Mouse (Mus musculus) embryonic facial prominence, embryonic 15.5 days (tissue): Measurements from ENCODE around the gene Bud13. TPM values are rescaled to one million over a fixed set of nuclear protein-coding genes. Genes with fewer than 3 reads are reported as not detected.
A peak's percentile ranks its signal among the peaks of the same experiment; 100 is the strongest.
"Not testable (repeated sequence)": the region's sequence is repeated elsewhere in the genome, so short reads cannot be mapped to it uniquely, and the experiment has no call there.

Experiments
- ATAC-seq: fragments of 200-750 bp; cut with Nextera tagmentation; 2 replicates; pipeline ENCODE4 v1.8.0; 2017; ENCODE audit warnings: low read depth, moderate TSS enrichment; ENCODE audit not compliant: insufficient number of reproducible peaks, low FRiP score, low TSS enrichment
- H3K27ac ChIP-seq: fragments of 300-500 bp; sonication (generic); replicated peaks from 2 replicates; pipeline ENCODE4 v1.5.1; 2015; ENCODE audit warnings: mild to moderate bottlenecking, inconsistent platforms
- H3K27me3 ChIP-seq: fragments of 300-500 bp; sonication (generic); 2 replicates; pipeline ENCODE4 v1.6.1; 2015; ENCODE audit warnings: inconsistent platforms
- H3K36me3 ChIP-seq: fragments of 300-500 bp; sonication (generic); 2 replicates; pipeline ENCODE4 v1.6.1; 2015; ENCODE audit warnings: mild to moderate bottlenecking, inconsistent platforms
- H3K4me1 ChIP-seq: fragments of 300-500 bp; sonication (generic); 2 replicates; pipeline ENCODE4 v1.6.1; 2015; ENCODE audit warnings: inconsistent platforms
- H3K4me2 ChIP-seq: fragments of 300-500 bp; sonication (generic); replicated peaks from 2 replicates; pipeline ENCODE4 v1.6.1; 2015; ENCODE audit warnings: mild to moderate bottlenecking, inconsistent platforms
- H3K4me3 ChIP-seq: fragments of 300-500 bp; sonication (generic); replicated peaks from 2 replicates; pipeline ENCODE4 v1.5.1; 2015; ENCODE audit warnings: mild to moderate bottlenecking, inconsistent platforms
- H3K9ac ChIP-seq: fragments of 300-500 bp; sonication (generic); 2 replicates; pipeline ENCODE4 v1.6.1; 2015; ENCODE audit warnings: inconsistent platforms
- H3K9me3 ChIP-seq: fragments of 300-500 bp; sonication (generic); replicated peaks from 2 replicates; pipeline ENCODE4 v1.6.1; 2016; ENCODE audit warnings: inconsistent platforms
- WGBS: fragments of 180-500 bp; shearing (Covaris S2); methylation state at CpG from one replicate; pipeline ENCODE4 v1.1.7; 2015; 5-methylcytosine and 5-hydroxymethylcytosine counted together
- polyA plus RNA-seq: library from polyadenylated mRNA; unstranded; fragments of >200 nt; fragmentation: Nextera tagmentation; extraction: Ambion mirVana; gene quantifications from 2 replicates; pipeline ENCODE4 v1.2.1, GENCODE M21; 2015

Bud13 gene
- polyA plus RNA-seq, 1 experiment from 2014 or later, result 23.0 TPM

DNA sequence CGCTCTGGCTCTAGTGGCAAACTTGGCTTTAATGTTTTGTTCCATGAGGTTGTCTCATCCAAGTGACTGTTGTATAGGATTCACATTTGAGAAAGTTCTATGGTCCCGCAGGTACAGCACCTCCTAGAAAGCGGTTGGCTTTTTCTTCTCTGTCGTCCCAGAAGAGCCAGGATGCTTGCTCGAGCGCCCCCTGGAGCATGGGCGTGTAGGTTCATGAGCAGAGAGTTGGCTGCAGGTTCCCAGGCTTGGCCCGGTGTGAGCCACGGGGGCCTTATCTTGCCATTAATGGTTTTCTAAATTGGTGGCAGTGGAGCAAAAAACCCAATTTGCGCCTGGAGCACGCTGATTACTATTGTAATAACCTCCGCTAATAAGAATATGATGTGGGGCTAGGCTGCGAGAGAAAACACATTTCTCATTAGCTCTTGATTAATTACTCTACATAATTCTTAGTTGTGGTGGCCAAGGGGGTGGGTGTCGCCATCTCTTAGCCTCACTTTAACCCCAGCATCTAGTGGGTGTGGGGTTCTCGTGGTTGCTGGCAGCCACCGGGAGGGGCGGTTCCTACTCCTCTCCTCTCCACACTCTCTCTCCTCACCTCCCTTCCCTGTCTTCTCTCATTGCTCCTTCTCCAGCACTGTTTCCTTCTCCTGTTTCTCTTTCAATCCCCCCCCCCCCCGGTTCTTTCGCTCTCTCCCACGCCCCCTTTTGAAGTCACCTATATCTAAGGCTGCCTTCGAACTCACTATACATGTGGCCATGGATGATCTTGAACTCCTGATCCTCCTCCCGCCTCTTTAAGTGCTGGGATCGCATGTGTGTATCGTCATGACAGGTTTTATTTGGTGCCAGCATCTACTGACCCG, 45.1 kb downstream of the Bud13 start:
- H3K4me1 ChIP-seq, result peaks cover 12% of the 10 kb centered on the region
- H3K4me2 ChIP-seq, result peak overlapping the region; percentile 45
- H3K9ac ChIP-seq, result no peak overlapping the region
- no peaks in the 10 kb centered on the region for H3K36me3 ChIP-seq
- H3K4me3 ChIP-seq, result no peak overlapping the region
- peaks cover 7% of the 10 kb centered on the region for H3K27me3 ChIP-seq
- WGBS, result 70% methylated on average over 25 of the region's 25 CpGs
- no peaks in the 10 kb centered on the region for H3K9me3 ChIP-seq
- H3K27ac ChIP-seq, result no peak overlapping the region
- no peak for ATAC-seq

DNA sequence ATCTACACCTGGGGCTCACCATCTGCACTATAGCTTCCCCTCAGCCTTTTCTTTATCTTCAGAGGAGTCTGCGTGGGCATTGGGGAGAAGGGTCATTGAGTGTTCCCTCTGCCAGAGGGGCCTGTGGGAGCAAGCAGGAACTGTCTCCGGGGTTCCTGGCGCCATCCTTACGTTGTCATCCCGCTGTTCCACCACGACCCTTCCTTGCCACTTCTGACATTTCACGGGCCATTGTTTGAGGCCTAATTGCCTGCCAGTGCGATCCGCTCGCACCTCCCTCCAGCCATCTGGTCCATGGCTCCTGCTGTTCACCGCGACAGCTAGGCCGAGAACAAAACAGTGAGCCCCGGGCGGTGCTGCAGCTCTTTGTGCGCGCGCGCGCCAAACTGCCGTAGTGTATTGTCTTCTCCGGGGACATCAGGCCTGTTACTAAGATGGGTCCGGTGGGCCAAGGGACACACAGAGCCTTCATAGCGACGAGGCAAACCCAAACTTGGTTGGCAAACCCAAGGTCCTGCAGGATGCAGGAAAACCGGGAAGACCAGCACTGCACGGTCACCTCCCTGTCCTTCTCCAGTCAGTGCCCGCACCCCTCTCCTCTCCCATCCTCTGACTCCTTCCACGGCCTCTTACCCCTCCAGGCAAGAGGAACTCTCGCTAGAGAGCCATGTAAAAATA, 45.9 kb downstream of the Bud13 start:
- H3K27me3 ChIP-seq, result peaks cover 7% of the 10 kb centered on the region
- WGBS, result 5% methylated on average over 30 of the region's 30 CpGs
- no peak for ATAC-seq

DNA sequence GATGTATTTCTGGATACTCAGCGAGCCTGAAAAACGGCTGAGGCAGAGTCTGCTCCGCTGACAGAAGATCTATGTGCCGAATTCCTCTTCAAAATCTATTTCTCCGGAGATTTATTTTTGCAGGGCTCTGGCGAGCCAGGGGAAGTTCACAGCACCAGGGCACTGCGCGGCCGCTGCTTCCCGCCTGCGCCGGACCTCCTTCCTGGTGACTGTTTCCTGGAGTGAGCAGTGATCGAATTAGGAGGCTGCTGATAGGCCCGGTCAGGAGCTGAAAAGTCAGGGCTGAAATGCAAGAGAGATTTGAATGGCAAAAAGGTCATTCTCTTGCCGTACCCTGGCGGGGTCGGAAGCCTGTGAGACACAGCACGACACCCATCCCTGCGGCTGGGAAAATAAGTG, 46.4 kb downstream of the Bud13 start:
- 9% methylated on average over 19 of the region's 19 CpGs for WGBS
- peaks cover 9% of the 10 kb centered on the region for H3K27me3 ChIP-seq
- no peak for ATAC-seq
- no peaks in the 10 kb centered on the region for H3K36me3 ChIP-seq
- H3K4me1 ChIP-seq, result peaks cover 12% of the 10 kb centered on the region
- H3K9me3 ChIP-seq, result no peaks in the 10 kb centered on the region
- H3K4me3 ChIP-seq, result peak overlapping the region; percentile 28
- H3K4me2 ChIP-seq, result peak overlapping the region; percentile 45
- H3K9ac ChIP-seq, result 0 out of 2 replicates have a peak overlapping the region, but pooled peaks have one; percentile 18
- 0 out of 2 replicates have a peak overlapping the region, but pooled peaks have one; percentile 13 for H3K27ac ChIP-seq

More for the DNA sequence above, 45.9 kb downstream of the Bud13 start:
- peaks cover 12% of the 10 kb centered on the region for H3K4me1 ChIP-seq
- H3K36me3 ChIP-seq, result no peaks in the 10 kb centered on the region
- peak overlapping the region; percentile 45 for H3K4me2 ChIP-seq
- H3K4me3 ChIP-seq, result peak overlapping the region; percentile 28
- H3K27ac ChIP-seq, result peak overlapping the region; percentile 13; the same call in 1 of the 2 replicates
- H3K9ac ChIP-seq, result peak overlapping the region; percentile 4; the same call in 1 of the 2 replicates
- no peaks in the 10 kb centered on the region for H3K9me3 ChIP-seq

DNA sequence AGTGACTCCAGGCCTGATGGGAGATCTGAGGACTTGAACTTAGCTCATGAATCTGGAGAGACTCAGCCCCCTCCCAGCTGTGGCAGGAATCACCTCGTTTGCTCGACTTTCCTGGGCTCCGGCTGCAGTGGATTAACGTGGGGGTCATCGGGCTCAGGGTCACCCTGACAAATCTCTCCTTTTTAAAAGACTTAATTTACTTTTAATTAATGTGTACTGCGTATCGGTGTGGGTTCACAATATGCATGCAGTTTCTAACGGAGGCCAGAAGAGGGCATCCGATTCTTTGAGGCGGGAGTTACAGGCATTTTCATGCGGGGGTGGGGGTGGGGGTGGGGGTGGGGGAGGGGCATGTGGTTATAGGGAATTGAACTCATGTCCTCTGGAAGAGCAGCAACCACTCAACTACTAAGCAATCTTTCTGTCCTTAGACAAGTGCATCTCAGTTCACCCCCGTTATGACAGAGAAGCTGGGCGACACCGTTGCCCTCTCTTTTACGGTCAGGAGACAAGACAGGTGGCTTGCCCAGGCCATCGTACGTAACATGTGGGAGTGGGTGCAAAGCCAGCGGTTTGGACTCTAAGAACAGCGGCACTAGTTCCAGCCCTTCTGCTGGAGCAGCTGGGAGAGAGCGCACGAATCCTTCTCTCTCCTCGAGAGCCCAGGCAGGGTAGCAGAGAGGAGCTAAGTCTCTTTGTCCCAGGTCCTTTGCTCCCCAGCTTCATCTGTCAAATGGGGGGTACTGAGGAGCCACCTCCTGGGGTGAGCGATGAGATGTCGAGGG, 47.2 kb downstream of the Bud13 start:
- Histone ChIP-seq H3K27ac (no peak overlapping the region), H3K9me3 (no peaks in the 10 kb centered on the region), H3K4me1 (peaks cover 12% of the 10 kb centered on the region), H3K4me2 (no peak overlapping the region), H3K27me3 (peaks cover 17% of the 10 kb centered on the region), H3K4me3 (no peak overlapping the region), H3K9ac (no peak overlapping the region), H3K36me3 (no peaks in the 10 kb centered on the region)
- WGBS, result 25% methylated on average over 24 of the region's 24 CpGs
- ATAC-seq, result no peak

DNA sequence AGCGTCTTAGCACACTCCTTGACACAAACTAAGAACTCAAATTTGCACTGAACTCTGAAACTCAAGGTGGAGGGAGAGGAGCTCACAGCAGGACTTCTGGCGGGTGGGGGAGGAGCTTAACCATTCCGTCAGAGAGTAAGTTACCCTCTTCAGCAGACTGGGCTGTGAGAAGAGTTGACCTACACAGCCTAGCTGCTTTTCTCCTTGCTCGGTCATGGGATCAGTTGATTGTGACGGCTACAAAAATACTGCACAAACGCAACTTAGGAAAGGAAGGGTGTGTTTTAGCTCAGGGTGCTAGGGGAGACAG, 47.7 kb downstream of the Bud13 start:
- ATAC-seq, result no peak
- Histone ChIP-seq H3K4me2 (no peak overlapping the region), H3K4me1 (peaks cover 12% of the 10 kb centered on the region), H3K9me3 (no peaks in the 10 kb centered on the region), H3K4me3 (no peak overlapping the region), H3K36me3 (no peaks in the 10 kb centered on the region), H3K9ac (no peak overlapping the region), H3K27ac (no peak overlapping the region), H3K27me3 (peaks cover 17% of the 10 kb centered on the region)
- 56% methylated on average over 6 of the region's 6 CpGs for WGBS

DNA sequence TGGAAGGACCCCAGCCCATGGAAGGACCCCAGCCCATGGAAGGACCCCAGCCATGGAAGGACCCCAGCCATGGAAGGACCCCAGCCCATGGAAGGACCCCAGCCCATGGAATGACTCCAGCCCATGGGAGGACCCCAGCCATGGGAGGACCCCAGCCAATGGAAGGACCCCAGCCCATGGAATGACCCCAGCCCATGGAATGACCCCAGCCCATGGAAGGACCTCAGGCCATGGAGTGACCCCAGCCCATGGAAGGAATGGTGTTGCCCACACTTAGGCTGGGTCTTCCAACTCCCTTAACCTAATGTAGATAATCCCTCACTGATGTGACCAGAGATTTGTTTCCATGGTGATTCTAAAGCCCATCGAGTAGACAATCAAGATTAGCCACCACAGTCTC, 48.5 kb downstream of the Bud13 start:
- Histone ChIP-seq H3K4me2 (no peak overlapping the region), H3K27ac (no peak overlapping the region), H3K27me3 (peaks cover 17% of the 10 kb centered on the region), H3K9me3 (no peaks in the 10 kb centered on the region), H3K36me3 (no peaks in the 10 kb centered on the region), H3K4me3 (no peak overlapping the region), H3K9ac (no peak overlapping the region), H3K4me1 (peaks cover 12% of the 10 kb centered on the region)
- no peak for ATAC-seq
- WGBS, result 77% methylated on average over 1 of the region's 1 CpGs

DNA sequence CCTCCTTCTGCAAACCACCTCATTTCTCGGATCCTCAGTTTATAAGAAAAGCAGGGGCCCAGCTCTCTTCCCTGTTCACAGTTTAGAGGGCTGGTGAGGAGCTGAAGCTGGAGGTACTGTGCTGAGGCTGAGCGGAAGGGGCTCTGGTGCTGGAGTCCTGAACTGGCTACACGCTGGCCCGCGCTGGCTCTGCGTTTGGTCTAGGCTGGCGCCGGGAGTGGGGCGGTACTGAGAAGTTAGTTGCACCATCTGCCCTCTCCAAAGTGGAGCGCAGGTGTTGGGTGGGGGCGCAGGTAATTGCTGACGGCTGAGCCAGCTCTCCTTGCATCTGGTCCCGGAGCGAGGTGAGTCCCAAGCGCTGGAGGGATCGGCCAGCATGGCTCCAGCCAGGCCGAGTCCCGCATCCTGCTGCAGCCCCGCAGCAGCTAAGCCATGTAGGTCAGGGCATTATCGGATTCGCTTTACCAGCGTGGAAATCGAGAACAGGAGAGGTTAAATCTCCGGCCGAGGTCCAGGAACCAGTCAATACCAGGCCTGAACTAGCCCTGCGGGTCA, 51.7 kb downstream of the Bud13 start:
- H3K4me1 ChIP-seq, result no peaks in the 10 kb centered on the region
- H3K36me3 ChIP-seq, result no peaks in the 10 kb centered on the region
- peaks cover 17% of the 10 kb centered on the region for H3K27me3 ChIP-seq
- H3K4me2 ChIP-seq, result no peak overlapping the region
- H3K4me3 ChIP-seq, result no peak overlapping the region
- ATAC-seq, result no peak
- 27% methylated on average over 26 of the region's 26 CpGs for WGBS
- H3K9ac ChIP-seq, result no peak overlapping the region
- no peak overlapping the region for H3K27ac ChIP-seq
- no peaks in the 10 kb centered on the region for H3K9me3 ChIP-seq

DNA sequence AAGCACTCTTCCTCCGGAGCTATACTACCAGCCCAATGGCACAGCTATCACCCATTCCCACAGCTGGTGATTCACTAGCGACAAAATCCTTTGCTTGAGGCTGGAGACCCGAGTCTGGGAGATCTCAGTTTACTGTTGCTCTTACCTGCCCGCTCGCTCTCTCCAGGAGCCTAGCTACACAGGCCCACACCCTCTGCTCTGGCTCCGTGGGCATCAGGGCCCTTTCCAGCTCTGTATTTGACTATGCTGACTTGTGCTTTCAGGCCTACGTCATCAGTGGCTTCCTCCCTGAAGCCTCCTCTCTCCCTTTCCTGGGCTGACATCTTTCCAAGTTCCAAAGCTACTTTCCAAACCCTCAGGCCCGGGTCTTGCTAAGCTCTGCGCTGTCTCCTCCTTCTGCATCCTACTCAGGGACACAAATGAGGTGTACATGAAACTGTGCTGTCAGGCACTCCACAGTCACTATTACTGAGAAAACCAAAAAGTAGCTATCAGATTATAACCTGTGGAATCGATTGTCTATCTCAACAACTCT, 52.7 kb downstream of the Bud13 start:
- peaks cover 11% of the 10 kb centered on the region for H3K27me3 ChIP-seq
- ATAC-seq, result no peak
- H3K9me3 ChIP-seq, result no peaks in the 10 kb centered on the region
- H3K4me2 ChIP-seq, result no peak overlapping the region
- no peaks in the 10 kb centered on the region for H3K36me3 ChIP-seq
- WGBS, result 68% methylated on average over 10 of the region's 10 CpGs
- H3K27ac ChIP-seq, result no peak overlapping the region
- no peak overlapping the region for H3K9ac ChIP-seq
- H3K4me1 ChIP-seq, result no peaks in the 10 kb centered on the region
- no peak overlapping the region for H3K4me3 ChIP-seq

DNA sequence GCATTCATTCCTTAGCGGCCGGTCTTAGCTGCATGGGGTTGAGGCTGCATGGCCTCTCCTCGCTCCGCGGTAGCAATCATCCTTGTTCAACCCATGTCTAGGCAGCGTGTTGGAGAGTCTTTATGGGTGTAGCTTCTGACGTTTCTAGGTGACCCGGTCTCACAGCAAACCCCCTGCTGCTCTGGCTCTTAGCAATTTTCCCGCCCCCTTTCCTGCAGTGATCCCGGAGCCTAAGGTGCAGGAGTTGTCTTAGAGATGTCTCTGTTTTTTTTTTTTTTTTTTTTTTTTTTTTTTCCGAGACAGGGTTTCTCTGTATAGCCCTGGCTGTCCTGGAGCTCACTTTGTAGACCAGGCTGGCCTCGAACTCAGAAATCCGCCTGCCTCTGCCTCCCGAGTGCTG, 53.5 kb downstream of the Bud13 start:
- WGBS, result 77% methylated on average over 13 of the region's 14 CpGs
- not testable (repeated sequence) for H3K27ac ChIP-seq, H3K4me1 ChIP-seq, H3K4me3 ChIP-seq, H3K27me3 ChIP-seq, H3K9ac ChIP-seq, H3K36me3 ChIP-seq, H3K9me3 ChIP-seq, ATAC-seq, H3K4me2 ChIP-seq

DNA sequence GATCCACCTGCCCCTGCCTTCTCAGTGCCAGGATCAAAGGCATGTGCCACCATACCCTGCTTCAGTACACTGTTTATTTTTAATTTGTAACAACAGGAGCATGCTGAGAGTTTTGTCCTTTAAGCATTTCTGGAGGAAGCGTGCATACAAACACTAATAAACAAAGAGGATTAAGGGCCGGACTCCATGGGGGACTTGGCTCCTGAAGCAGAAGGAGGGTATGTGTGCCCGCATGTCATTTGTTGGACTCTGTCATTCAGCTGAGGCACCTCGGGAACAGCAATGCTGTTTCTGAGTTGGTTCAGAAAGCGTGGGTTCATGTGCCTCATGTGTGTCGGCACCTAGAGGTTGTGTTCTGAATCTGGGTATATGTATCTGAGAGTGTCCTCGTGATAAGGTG, 54.5 kb downstream of the Bud13 start:
- peaks cover 10% of the 10 kb centered on the region for H3K27me3 ChIP-seq
- 70% methylated on average over 7 of the region's 7 CpGs for WGBS
- H3K4me3 ChIP-seq, result no peak overlapping the region
- no peaks in the 10 kb centered on the region for H3K9me3 ChIP-seq
- no peak overlapping the region for H3K27ac ChIP-seq
- ATAC-seq, result no peak
- H3K4me2 ChIP-seq, result no peak overlapping the region
- no peaks in the 10 kb centered on the region for H3K36me3 ChIP-seq
- no peaks in the 10 kb centered on the region for H3K4me1 ChIP-seq
- no peak overlapping the region for H3K9ac ChIP-seq

DNA sequence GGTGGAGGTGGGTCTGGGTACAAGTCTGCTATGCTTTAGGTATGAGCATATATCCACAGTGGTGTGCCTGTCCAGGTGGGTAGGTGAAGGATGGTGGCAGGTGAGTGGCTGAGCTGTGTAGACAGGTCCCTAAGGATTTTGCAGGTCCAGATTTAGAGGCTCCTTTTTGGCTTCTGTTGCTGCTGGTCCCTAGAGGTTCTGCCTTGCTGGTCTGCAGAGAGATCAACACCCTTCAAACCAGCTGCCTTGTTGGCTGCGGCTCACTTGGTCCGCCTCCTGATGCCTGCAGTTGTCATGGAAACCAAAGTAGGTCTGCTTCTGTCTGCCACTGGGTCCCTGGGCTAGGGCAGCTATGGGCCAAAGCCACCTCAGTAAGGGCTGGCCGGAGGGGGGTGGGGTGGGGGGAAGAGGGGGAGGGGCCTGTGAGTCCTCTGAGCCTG, 55.1 kb downstream of the Bud13 start:
- no peaks in the 10 kb centered on the region for H3K36me3 ChIP-seq
- no peak overlapping the region for H3K4me3 ChIP-seq
- no peaks in the 10 kb centered on the region for H3K4me1 ChIP-seq
- H3K9me3 ChIP-seq, result no peaks in the 10 kb centered on the region
- peaks cover 10% of the 10 kb centered on the region for H3K27me3 ChIP-seq
- H3K9ac ChIP-seq, result no peak overlapping the region
- WGBS, result 17% methylated on average over 3 of the region's 3 CpGs
- no peak overlapping the region for H3K4me2 ChIP-seq
- peak; percentile 84 for ATAC-seq
- H3K27ac ChIP-seq, result no peak overlapping the region
